Mouse (Mus musculus) cortical plate, adult 2 months (tissue): ENCODE results near the gene Olfr1357.
A peak's percentile ranks its signal among the peaks of the same experiment; 100 is the strongest.

Experiments used
- CTCF ChIP-seq: fragments of 200-500 bp; IDR thresholded peaks from 2 replicates; pipeline ENCODE4 v1.5.1; 2011; ENCODE audit warnings: mild to moderate bottlenecking, control low read depth, low read length; ENCODE audit not compliant: insufficient read depth; ENCODE audit errors: extremely low read depth
- POLR2A ChIP-seq: fragments of 200-500 bp; IDR thresholded peaks from 2 replicates; pipeline ENCODE4 v1.6.1; 2011; ENCODE audit warnings: mild to moderate bottlenecking, low read length, control low read depth; ENCODE audit not compliant: insufficient read depth; ENCODE audit errors: extremely low read depth

DNA sequence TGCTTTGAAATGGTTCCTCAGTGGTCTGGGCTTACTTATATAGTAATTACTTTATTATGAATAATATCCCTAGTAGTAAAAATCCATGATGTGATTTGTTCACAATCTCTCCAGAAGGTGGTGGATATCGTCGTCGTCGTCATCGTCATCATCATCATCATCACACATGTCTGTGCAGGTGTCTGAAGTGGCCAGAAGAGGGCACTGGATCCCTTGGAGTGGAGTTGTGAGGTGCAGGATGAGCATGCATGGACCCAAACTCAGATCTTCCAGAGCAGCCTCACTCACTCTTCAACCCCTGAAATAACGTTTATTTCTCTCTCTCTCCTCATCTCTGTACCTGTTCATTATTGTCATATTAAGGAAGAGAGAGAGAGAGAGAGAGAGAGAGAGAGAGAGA lies 14.4 kb upstream of the Olfr1357 start:
- TF ChIP-seq CTCF (peak; percentile 84), POLR2A (no peak)
